Mouse (Mus musculus): ENCODE data around the gene Prm2. TPM values are rescaled to one million over a fixed set of nuclear protein-coding genes. Genes with fewer than 3 reads are reported as not detected.
"Not testable (repeated sequence)": the region's sequence is repeated elsewhere in the genome, so short reads cannot be mapped to it uniquely, and the experiment has no call there.

Prm2 gene
- polyA plus RNA-seq, 1 experiment from 2014 or later, result not detected

- no peak overlapping the region for H3K27ac ChIP-seq (replicated peaks in 1 of 2; ENCODE audit: control insufficient read depth in 1 of 2, insufficient read depth in 1 of 2, low read depth in 2 of 2, low read length in 2 of 2)
- H3K9ac ChIP-seq (ENCODE audit: low read length), result no peak overlapping the region
- H3K27me3 ChIP-seq (ENCODE audit: control insufficient read depth, insufficient read depth, low read length), result no peaks in the 10 kb centered on the region
- H3K9me3 ChIP-seq (ENCODE audit: control insufficient read depth, low read length), result no peaks in the 10 kb centered on the region
- 68% methylated on average over 1 of the region's 1 CpGs for WGBS
- H3K36me3 ChIP-seq (ENCODE audit: control insufficient read depth, insufficient read depth, low read length), result no peaks in the 10 kb centered on the region
- peaks cover 9 to 20% of the 10 kb centered on the region in 2 experiments for H3K4me1 ChIP-seq (ENCODE audit: control insufficient read depth in 2 of 2, insufficient read depth in 2 of 2, low read length in 2 of 2)
- H3K4me2 ChIP-seq (ENCODE audit: low read length), result no peak overlapping the region
- ATAC-seq (ENCODE audit: insufficient number of reproducible peaks, insufficient read depth, low FRiP score, low read depth), result no peak
- no peak overlapping the region for H3K4me3 ChIP-seq (ENCODE audit: control insufficient read depth in 1 of 2, insufficient read depth in 1 of 2, low read depth in 1 of 2, low read length in 2 of 2)
Measured at GRCm38 (mm10) chr16:10810376-10810775, 14.4 kb upstream of the Prm2 start.

DNA sequence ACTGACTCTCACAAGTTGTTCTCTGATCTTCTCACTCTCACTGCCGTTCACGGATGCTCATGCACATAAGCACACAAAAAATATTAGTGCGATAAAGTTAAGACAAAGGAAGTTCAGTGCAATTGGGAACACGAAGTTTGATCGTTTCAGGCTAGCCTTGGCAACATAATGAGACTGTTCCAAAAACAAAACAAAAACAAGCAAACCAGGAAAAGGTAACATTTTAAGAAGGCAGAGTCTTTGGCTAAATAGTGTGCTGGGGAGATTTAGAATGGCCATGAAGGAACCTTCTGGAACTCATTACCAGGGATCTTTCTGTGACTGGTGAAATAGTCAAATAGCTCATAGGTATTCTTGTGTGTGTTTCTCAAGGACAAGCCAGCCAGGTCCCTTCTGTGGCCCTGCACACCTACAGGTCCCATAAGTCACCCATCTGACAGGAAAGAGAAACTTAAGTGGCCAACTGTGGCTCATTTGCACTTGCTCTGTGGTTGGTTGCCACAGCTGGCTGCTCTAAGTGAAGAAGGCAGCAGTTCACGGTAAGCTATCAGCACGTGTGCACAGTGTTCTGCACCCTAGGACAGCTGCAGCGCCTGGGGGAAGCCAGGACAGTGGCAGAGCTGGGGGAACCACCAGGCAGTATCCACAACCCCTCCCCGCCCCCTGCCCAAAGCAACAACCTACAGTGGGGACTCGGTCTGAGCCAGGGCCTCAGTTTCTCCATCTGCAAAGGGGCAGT is 10.0 kb upstream of the Prm2 start, which contains the start of gene Prm1:
TSS of gene Prm1 (minus strand) at position 51 of the 739 bp plus-strand sequence.
- no peak within 1 kb of the TSS for H3K4me2 ChIP-seq (ENCODE audit: low read length)
- no peak within 1 kb of the TSS for H3K4me3 ChIP-seq (ENCODE audit: control insufficient read depth in 1 of 2, insufficient read depth in 1 of 2, low read depth in 1 of 2, low read length in 2 of 2)
- H3K9ac ChIP-seq (ENCODE audit: low read length), result no peak within 1 kb of the TSS
- H3K4me1 ChIP-seq (ENCODE audit: control insufficient read depth in 2 of 2, insufficient read depth in 2 of 2, low read length in 2 of 2), result peaks cover 0 to 3% of the 10 kb centered on the region in 2 experiments; a peak in 2 of 4 replicates
- H3K27ac ChIP-seq (replicated peaks in 1 of 2; ENCODE audit: control insufficient read depth in 1 of 2, insufficient read depth in 1 of 2, low read depth in 2 of 2, low read length in 2 of 2), result no peak within 1 kb of the TSS
- no peaks in the 10 kb centered on the region for H3K27me3 ChIP-seq (ENCODE audit: control insufficient read depth, insufficient read depth, low read length)
- no peaks in the 10 kb centered on the region for H3K36me3 ChIP-seq (ENCODE audit: control insufficient read depth, insufficient read depth, low read length)
- H3K9me3 ChIP-seq (ENCODE audit: control insufficient read depth, low read length), result no peaks in the 10 kb centered on the region
- ATAC-seq (ENCODE audit: insufficient number of reproducible peaks, insufficient read depth, low FRiP score, low read depth), result no peak
- WGBS, result 76% methylated on average over 10 of the region's 10 CpGs

- H3K27ac ChIP-seq (replicated peaks in 1 of 2; ENCODE audit: control insufficient read depth in 1 of 2, insufficient read depth in 1 of 2, low read depth in 2 of 2, low read length in 2 of 2); H3K9me3 ChIP-seq (ENCODE audit: control insufficient read depth, low read length); H3K36me3 ChIP-seq (ENCODE audit: control insufficient read depth, insufficient read depth, low read length); H3K4me2 ChIP-seq (ENCODE audit: low read length); H3K27me3 ChIP-seq (ENCODE audit: control insufficient read depth, insufficient read depth, low read length); ATAC-seq (ENCODE audit: insufficient number of reproducible peaks, insufficient read depth, low FRiP score, low read depth); H3K4me3 ChIP-seq (ENCODE audit: control insufficient read depth in 1 of 2, insufficient read depth in 1 of 2, low read depth in 1 of 2, low read length in 2 of 2); H3K9ac ChIP-seq (ENCODE audit: low read length); H3K4me1 ChIP-seq (ENCODE audit: control insufficient read depth in 2 of 2, insufficient read depth in 2 of 2, low read length in 2 of 2): not testable (repeated sequence)
- WGBS, result 78% methylated on average over 3 of the region's 3 CpGs
Measured at GRCm38 (mm10) chr16:10802420-10802819, 6.5 kb upstream of the Prm2 start.

GRCm38 (mm10) chr16:10790702-10791101 is 5.2 kb downstream of the Prm2 start, which contains the start of gene Prm3:
TSS of gene Prm3 (minus strand) at chr16:10790914.
- no peak for ATAC-seq (ENCODE audit: insufficient number of reproducible peaks, insufficient read depth, low FRiP score, low read depth)
- Histone ChIP-seq H3K36me3 (ENCODE audit: control insufficient read depth, insufficient read depth, low read length) (no peaks in the 10 kb centered on the region), H3K4me2 (ENCODE audit: low read length) (no peak within 1 kb of the TSS), H3K9me3 (ENCODE audit: control insufficient read depth, low read length) (no peaks in the 10 kb centered on the region), H3K27ac (replicated peaks in 1 of 2; ENCODE audit: control insufficient read depth in 1 of 2, insufficient read depth in 1 of 2, low read depth in 2 of 2, low read length in 2 of 2) (no peak within 1 kb of the TSS), H3K9ac (ENCODE audit: low read length) (no peak within 1 kb of the TSS), H3K4me3 (ENCODE audit: control insufficient read depth in 1 of 2, insufficient read depth in 1 of 2, low read depth in 1 of 2, low read length in 2 of 2) (no peak within 1 kb of the TSS), H3K4me1 (ENCODE audit: control insufficient read depth in 2 of 2, insufficient read depth in 2 of 2, low read length in 2 of 2) (peaks cover 13 to 17% of the 10 kb centered on the region in 2 experiments), H3K27me3 (ENCODE audit: control insufficient read depth, insufficient read depth, low read length) (peaks cover 7% of the 10 kb centered on the region; the same call in 1 of the 2 replicates)
- 67% methylated on average over 9 of the region's 9 CpGs for WGBS

DNA sequence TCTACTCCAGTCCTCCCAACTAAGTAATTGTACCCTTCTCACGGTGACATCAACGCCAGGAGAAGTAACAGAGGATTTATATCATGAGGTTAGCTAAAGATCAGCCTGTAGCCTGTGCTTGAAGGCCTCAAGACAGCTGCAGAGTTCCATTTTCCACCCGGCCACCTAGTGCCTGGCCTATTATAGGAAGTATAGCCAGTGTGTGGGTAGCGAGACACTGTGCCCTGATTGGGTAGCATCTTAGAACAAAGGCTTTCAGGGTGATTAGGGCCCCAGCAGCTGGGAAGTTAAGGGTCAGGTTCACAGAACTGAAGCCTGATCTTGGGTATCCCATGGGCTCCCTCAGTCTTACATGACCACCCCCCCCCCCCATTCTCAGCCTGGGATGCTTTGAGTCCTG is 7.1 kb downstream of the Prm2 start:
- Histone ChIP-seq H3K4me1 (ENCODE audit: control insufficient read depth in 2 of 2, insufficient read depth in 2 of 2, low read length in 2 of 2) (peaks cover 13 to 23% of the 10 kb centered on the region in 2 experiments), H3K9me3 (ENCODE audit: control insufficient read depth, low read length) (no peaks in the 10 kb centered on the region), H3K27me3 (ENCODE audit: control insufficient read depth, insufficient read depth, low read length) (no peaks in the 10 kb centered on the region), H3K4me2 (ENCODE audit: low read length) (no peak overlapping the region), H3K27ac (replicated peaks in 1 of 2; ENCODE audit: control insufficient read depth in 1 of 2, insufficient read depth in 1 of 2, low read depth in 2 of 2, low read length in 2 of 2) (no peak overlapping the region), H3K36me3 (ENCODE audit: control insufficient read depth, insufficient read depth, low read length) (no peaks in the 10 kb centered on the region), H3K4me3 (ENCODE audit: control insufficient read depth in 1 of 2, insufficient read depth in 1 of 2, low read depth in 1 of 2, low read length in 2 of 2) (no peak overlapping the region), H3K9ac (ENCODE audit: low read length) (no peak overlapping the region)
- no peak for ATAC-seq (ENCODE audit: insufficient number of reproducible peaks, insufficient read depth, low FRiP score, low read depth)
- 74% methylated on average over 4 of the region's 4 CpGs for WGBS

DNA sequence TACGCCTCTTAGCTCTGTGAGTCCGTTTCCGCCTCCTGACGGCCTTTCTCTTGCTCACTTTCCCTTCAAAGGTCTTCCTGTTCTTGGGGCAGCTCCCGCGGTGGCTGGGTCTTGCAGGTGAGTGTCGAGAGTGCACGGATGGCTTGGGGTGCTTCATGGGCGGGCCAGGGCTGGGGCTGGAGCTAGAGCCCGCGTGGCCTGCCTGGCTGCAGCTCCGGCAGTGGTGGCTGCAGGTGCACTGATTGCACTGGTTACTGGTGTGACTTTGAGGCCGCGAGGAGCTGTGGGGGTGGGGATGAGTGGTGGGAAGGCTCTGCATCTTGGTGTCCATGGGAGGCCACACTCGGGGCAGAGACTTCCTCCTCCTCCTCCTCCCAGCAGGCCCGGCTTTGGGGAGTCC is 7.7 kb downstream of the Prm2 start, which contains the start of gene Tnp2:
TSS of gene Tnp2 (minus strand) at position 390 of the 400 bp plus-strand sequence.
- Histone ChIP-seq H3K27me3 (ENCODE audit: control insufficient read depth, insufficient read depth, low read length) (no peaks in the 10 kb centered on the region), H3K9ac (ENCODE audit: low read length) (no peak within 1 kb of the TSS), H3K4me1 (ENCODE audit: control insufficient read depth in 2 of 2, insufficient read depth in 2 of 2, low read length in 2 of 2) (peaks cover 16 to 29% of the 10 kb centered on the region in 2 experiments), H3K4me2 (ENCODE audit: low read length) (no peak within 1 kb of the TSS), H3K36me3 (ENCODE audit: control insufficient read depth, insufficient read depth, low read length) (no peaks in the 10 kb centered on the region), H3K4me3 (ENCODE audit: control insufficient read depth in 1 of 2, insufficient read depth in 1 of 2, low read depth in 1 of 2, low read length in 2 of 2) (no peak within 1 kb of the TSS), H3K9me3 (ENCODE audit: control insufficient read depth, low read length) (no peaks in the 10 kb centered on the region), H3K27ac (replicated peaks in 1 of 2; ENCODE audit: control insufficient read depth in 1 of 2, insufficient read depth in 1 of 2, low read depth in 2 of 2, low read length in 2 of 2) (no peak within 1 kb of the TSS)
- 54% methylated on average over 15 of the region's 16 CpGs for WGBS
- ATAC-seq (ENCODE audit: insufficient number of reproducible peaks, insufficient read depth, low FRiP score, low read depth), result no peak

- Histone ChIP-seq H3K9ac (ENCODE audit: low read length) (no peak overlapping the region), H3K9me3 (ENCODE audit: control insufficient read depth, low read length) (no peaks in the 10 kb centered on the region), H3K27ac (replicated peaks in 1 of 2; ENCODE audit: control insufficient read depth in 1 of 2, insufficient read depth in 1 of 2, low read depth in 2 of 2, low read length in 2 of 2) (no peak overlapping the region), H3K4me1 (ENCODE audit: control insufficient read depth in 2 of 2, insufficient read depth in 2 of 2, low read length in 2 of 2) (peaks cover 21 to 35% of the 10 kb centered on the region in 2 experiments), H3K4me3 (ENCODE audit: control insufficient read depth in 1 of 2, insufficient read depth in 1 of 2, low read depth in 1 of 2, low read length in 2 of 2) (no peak overlapping the region), H3K27me3 (ENCODE audit: control insufficient read depth, insufficient read depth, low read length) (no peaks in the 10 kb centered on the region), H3K4me2 (ENCODE audit: low read length) (no peak overlapping the region), H3K36me3 (ENCODE audit: control insufficient read depth, insufficient read depth, low read length) (no peaks in the 10 kb centered on the region)
- WGBS, result 69% methylated on average over 7 of the region's 7 CpGs
- no peak for ATAC-seq (ENCODE audit: insufficient number of reproducible peaks, insufficient read depth, low FRiP score, low read depth)
Measured at GRCm38 (mm10) chr16:10787548-10788058, 8.3 kb downstream of the Prm2 start.
